Mouse (Mus musculus) left cerebral cortex, adult 2 months (tissue): ENCODE measurements around the gene Trak1. TPM values are rescaled to one million over a fixed set of nuclear protein-coding genes. Genes with fewer than 3 reads are reported as not detected.

Experiments
- DNase-seq, 2 experiments: peaks; one replicate each; pipeline ENCODE4 v3.0.0; 2021 to 2022; ENCODE audit warnings: low spot score in 2 of 2, mixed read lengths in 1 of 2; ENCODE audit errors: extremely low spot score in 1 of 2
- H3K27ac ChIP-seq: fragments of 200-600 bp; 2 replicates; pipeline ENCODE4 v1.8.1; 2022
- H3K4me3 ChIP-seq: fragments of 200-600 bp; 2 replicates; pipeline ENCODE4 v1.8.1; 2022
- CTCF ChIP-seq: fragments of 200-600 bp; IDR thresholded peaks from 2 replicates; pipeline ENCODE4 v1.8.1; 2022; ENCODE audit warnings: antibody characterized with exemption, mild to moderate bottlenecking, moderate library complexity
- intact Hi-C: fragments of 180-260 bp; cut with DNase I; formaldehyde crosslinking; loops from one replicate; pipeline ENCODE4 v1.15.1; 2025
- total RNA-seq, 2 experiments: library from RNA; stranded (reverse); gene quantifications; 2 replicates each; pipeline ENCODE4 v1.2.3; 2021

Trak1 gene
- total RNA-seq, 2 experiments from 2014 or later: 247 to 298 TPM

GRCm38 (mm10) chr9:121393104-121393503 is 95.8 kb downstream of the Trak1 start:
- Histone ChIP-seq H3K4me3 (no peak overlapping the region), H3K27ac (no peak overlapping the region)
- TF ChIP-seq CTCF: peak; percentile 40
- intact Hi-C loops: loop anchor here (2.0 kb wide), 1 partner anchor 52 kb away; no protein-coding TSS in a partner anchor
- no peak for DNase-seq

GRCm38 (mm10) chr9:121394882-121395281 is 97.6 kb downstream of the Trak1 start:
- no peak for DNase-seq
- TF ChIP-seq CTCF: no peak
- Histone ChIP-seq H3K4me3 (no peak overlapping the region), H3K27ac (no peak overlapping the region; the same call in 1 of the 2 replicates)
- intact Hi-C loops: no loop called here

- H3K27ac ChIP-seq: no peak overlapping the region
Observed at GRCm38 (mm10) chr9:121395812-121396211, 98.5 kb downstream of the Trak1 start.

GRCm38 (mm10) chr9:121398100-121398760 is 100.9 kb downstream of the Trak1 start:
- H3K4me3 ChIP-seq: no peak overlapping the region

More at GRCm38 (mm10) chr9:121395812-121396211, 98.5 kb downstream of the Trak1 start:
- intact Hi-C loops: no loop called here
- no peak for TF ChIP-seq CTCF
- no peak for DNase-seq
- no peak overlapping the region for H3K4me3 ChIP-seq

GRCm38 (mm10) chr9:121398761-121399160 is 101.5 kb downstream of the Trak1 start:
- intact Hi-C loops: no loop called here
- H3K27ac ChIP-seq: peak overlapping the region; percentile 77; the same call in 1 of the 2 replicates
- DNase-seq: peak in 1 of 2 experiments; percentile 60
- no peak overlapping the region for H3K4me3 ChIP-seq
- no peak; the same call in 1 of the 2 replicates for TF ChIP-seq CTCF

More at GRCm38 (mm10) chr9:121398100-121398760, 100.9 kb downstream of the Trak1 start:
- peak overlapping the region; percentile 77 for H3K27ac ChIP-seq
- intact Hi-C loops: no loop called here
- no peak for DNase-seq
- no peak for TF ChIP-seq CTCF

GRCm38 (mm10) chr9:121400608-121401007 is 103.3 kb downstream of the Trak1 start:
- Histone ChIP-seq H3K27ac (no peak overlapping the region), H3K4me3 (no peak overlapping the region)
- TF ChIP-seq CTCF: no peak
- DNase-seq: no peak
- intact Hi-C loops: no loop called here

- Histone ChIP-seq H3K4me3 (peak overlapping the region; percentile 55), H3K27ac (peak overlapping the region; percentile 82)
- TF ChIP-seq CTCF: no peak
- peak; percentile 82 to 90 for DNase-seq
- intact Hi-C loops: no loop called here
Observed at GRCm38 (mm10) chr9:121403157-121403671, 105.9 kb downstream of the Trak1 start.

GRCm38 (mm10) chr9:121403699-121404098 is 106.4 kb downstream of the Trak1 start:
- TF ChIP-seq CTCF: no peak
- peak overlapping the region; percentile 55 for H3K4me3 ChIP-seq
- H3K27ac ChIP-seq: peak overlapping the region; percentile 82
- intact Hi-C loops: no loop called here
- DNase-seq: no peak

- peak overlapping the region; percentile 55 for H3K4me3 ChIP-seq
Observed at GRCm38 (mm10) chr9:121405088-121405681, 107.9 kb downstream of the Trak1 start.

GRCm38 (mm10) chr9:121405792-121406191 is 108.5 kb downstream of the Trak1 start:
- intact Hi-C loops: no loop called here
- no peak overlapping the region for H3K4me3 ChIP-seq
- H3K27ac ChIP-seq: no peak overlapping the region
- TF ChIP-seq CTCF: no peak
- DNase-seq: no peak

More at GRCm38 (mm10) chr9:121405088-121405681, 107.9 kb downstream of the Trak1 start:
- no peak overlapping the region for H3K27ac ChIP-seq
- no peak for DNase-seq
- no peak for TF ChIP-seq CTCF
- intact Hi-C loops: no loop called here

- no peak overlapping the region; the same call in 1 of the 2 replicates for H3K27ac ChIP-seq
- DNase-seq: peak in 1 of 2 experiments; percentile 47
- no peak overlapping the region for H3K4me3 ChIP-seq
- intact Hi-C loops: no loop called here
- TF ChIP-seq CTCF: no peak
Observed at GRCm38 (mm10) chr9:121414237-121414636, 116.9 kb downstream of the Trak1 start.

GRCm38 (mm10) chr9:121415626-121416241 is 118.4 kb downstream of the Trak1 start:
- intact Hi-C loops: no loop called here
- no peak for TF ChIP-seq CTCF
- H3K27ac ChIP-seq: no peak overlapping the region
- H3K4me3 ChIP-seq: no peak overlapping the region
- DNase-seq: no peak
